Mouse (Mus musculus) C2C12 (cell line): ENCODE measurements at regions not wholly inside any gene's neighbourhood (a gene's known extent, or its start where the extent isn't known, plus 50 kb on each side); places are given as distances from the start of the nearest gene placed in this dataset.

Experiments used
- CTCF ChIP-seq: IDR thresholded peaks from one replicate; pipeline ENCODE4 v1.5.1; 2011; ENCODE audit not compliant: control insufficient read depth, insufficient read depth, insufficient read length
- MAX ChIP-seq: IDR thresholded peaks from one replicate; pipeline ENCODE4 v1.6.1; 2011; ENCODE audit warnings: mild to moderate bottlenecking, control low read depth
- USF1 ChIP-seq: IDR thresholded peaks from one replicate; pipeline ENCODE4 v1.6.1; 2011; ENCODE audit warnings: low read depth, mild to moderate bottlenecking, control low read depth, moderate library complexity

- TF ChIP-seq CTCF: no peak
- TF ChIP-seq USF1: no peak
- TF ChIP-seq MAX: no peak
Measured at GRCm38 (mm10) chr15:68667462-68667861, 2166.8 kb upstream of the Lrrc6 start.
